Mouse (Mus musculus) liver, embryonic 14 days (tissue): Measurements from ENCODE around the gene Gm3264. TPM values are rescaled to one million over a fixed set of nuclear protein-coding genes. Genes with fewer than 3 reads are reported as not detected.

ENCODE experiments used
- polyA plus RNA-seq: library from polyadenylated mRNA; depleted of rRNA; stranded (reverse); fragments of >200 nt; gene quantifications from 2 replicates; pipeline ENCODE4 v1.2.3, GENCODE M21; 2012; rRNA removed

Gene Gm3264
- not detected in 2 replicates for polyA plus RNA-seq

GRCm38 (mm10) chr14:4855299-4855980, at the start of gene Gm3264:
TSS of gene Gm3264 (plus strand) at chr14:4855576.

GRCm38 (mm10) chr14:4837806-4838205, 17.6 kb upstream of the Gm3264 start, which contains the start of gene Gm3269:
TSS of gene Gm3269 (plus strand) at chr14:4838106.

GRCm38 (mm10) chr14:4892116-4892515, 36.7 kb downstream of the Gm3264 start, which contains the start of gene Gm3278:
TSS of gene Gm3278 (plus strand) at chr14:4892416.

Other genes with a start within 250 kb of the Gm3264 start
- gene Gm8159, start 223.2 kb upstream of the Gm3264 start, polyA plus RNA-seq = not detected in 2 replicates
- gene Gm3239, start 191.4 kb upstream of the Gm3264 start, polyA plus RNA-seq = not detected in 2 replicates
- gene Gm7876, start 146.3 kb upstream of the Gm3264 start, polyA plus RNA-seq = not detected in 2 replicates
- not detected in 2 replicates for gene Gm3252, start 128.8 kb upstream of the Gm3264 start, polyA plus RNA-seq
- gene Gm9602, start 79.2 kb upstream of the Gm3264 start, polyA plus RNA-seq = not detected in 2 replicates
- gene Gm3269, start 17.5 kb upstream of the Gm3264 start, polyA plus RNA-seq = not detected in 2 replicates
- gene Gm3278, start 36.8 kb downstream of the Gm3264 start, polyA plus RNA-seq = not detected in 2 replicates
- not detected in 2 replicates for gene Gm8297, start 128.4 kb downstream of the Gm3264 start, polyA plus RNA-seq
- gene Gm3298, start 160.3 kb downstream of the Gm3264 start, polyA plus RNA-seq = not detected in 2 replicates
- gene 4930555G01Rik, start 195.1 kb downstream of the Gm3264 start, polyA plus RNA-seq = not detected in 2 replicates
- 0.02 TPM in 1 of 2 replicates, not detected in the other for gene Gm8281, start 215.5 kb downstream of the Gm3264 start, polyA plus RNA-seq